Mouse (Mus musculus) E14TG2a.4 (cell line): ENCODE data around the gene Slc25a11.

Experiments used
- CTCF ChIP-seq: conservative IDR thresholded peaks from 2 replicates; pipeline ENCODE4 v1.5.1; 2014; ENCODE audit warnings: low read length
- NANOG ChIP-seq: IDR thresholded peaks from 2 replicates; pipeline ENCODE4 v1.6.1; 2014; ENCODE audit warnings: borderline replicate concordance, low read length, mixed read lengths
- POU5F1 ChIP-seq: IDR thresholded peaks from 2 replicates; pipeline ENCODE4 v1.6.1; 2014; ENCODE audit warnings: low read length, borderline replicate concordance

DNA sequence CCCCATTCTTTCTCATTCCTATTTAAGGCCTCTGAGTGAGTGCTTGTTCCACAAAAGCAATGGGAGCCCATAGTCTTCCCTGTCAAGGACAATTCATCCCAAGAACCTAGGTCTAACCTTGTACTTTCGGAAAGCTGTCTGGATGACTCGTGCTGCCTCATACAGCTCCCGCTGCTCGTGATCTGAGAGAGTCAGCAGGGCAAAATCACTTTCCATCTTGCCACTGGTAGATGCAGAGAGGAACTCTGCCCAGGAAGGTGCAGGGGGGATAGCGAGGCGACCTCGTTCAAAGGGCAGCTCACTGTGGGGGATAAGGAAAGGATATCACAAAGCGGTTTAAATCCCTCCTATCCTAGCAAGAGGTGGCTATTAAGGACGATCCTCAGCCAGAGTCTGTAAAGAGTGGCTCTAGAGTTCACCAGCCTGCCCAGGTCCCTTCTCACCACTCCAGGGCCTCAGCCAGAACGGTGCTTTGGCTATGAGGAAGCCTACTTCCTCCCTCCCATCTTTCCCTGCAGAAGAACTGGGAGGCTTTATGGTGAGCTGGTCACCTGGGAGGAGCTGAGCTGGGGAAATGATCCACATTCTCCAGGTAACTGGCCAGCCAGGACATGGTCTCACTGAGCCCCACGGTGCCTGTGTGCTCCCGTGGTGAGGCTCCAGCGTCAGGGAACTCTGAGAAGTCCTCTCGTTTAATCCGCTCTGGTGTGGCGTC, 24.2 kb upstream of the Slc25a11 start:
- TF ChIP-seq CTCF, result no peak
- TF ChIP-seq POU5F1, result no peak
- TF ChIP-seq NANOG, result no peak
